Mouse (Mus musculus) stomach, embryonic 16.5 days (tissue): ENCODE results near the gene Cacng1. TPM values are rescaled to one million over a fixed set of nuclear protein-coding genes. Genes with fewer than 3 reads are reported as not detected.

Experiments used
- ATAC-seq: fragments of 200-750 bp; cut with Nextera tagmentation; 2 replicates; pipeline ENCODE4 v1.8.0; 2017; ENCODE audit warnings: moderate number of reproducible peaks, moderate TSS enrichment; ENCODE audit not compliant: insufficient read depth, low FRiP score
- H3K27ac ChIP-seq: fragments of 300-500 bp; sonication (generic); 2 replicates; pipeline ENCODE4 v1.5.1; 2014; ENCODE audit warnings: low read length
- H3K27me3 ChIP-seq: fragments of 300-500 bp; sonication (generic); 2 replicates; pipeline ENCODE4 v1.6.1; 2014; ENCODE audit warnings: low read length, control low read depth, mixed read lengths; ENCODE audit not compliant: control insufficient read depth, insufficient read depth
- H3K36me3 ChIP-seq: fragments of 300-500 bp; sonication (generic); 2 replicates; pipeline ENCODE4 v1.6.1; 2014; ENCODE audit warnings: low read length; ENCODE audit not compliant: control insufficient read depth, insufficient read depth
- H3K4me1 ChIP-seq: fragments of 300-500 bp; sonication (generic); 2 replicates; pipeline ENCODE4 v1.6.1; 2014; ENCODE audit warnings: low read length, control low read depth, mixed read lengths; ENCODE audit not compliant: control insufficient read depth, insufficient read depth
- H3K4me2 ChIP-seq: fragments of 300-500 bp; sonication (generic); 2 replicates; pipeline ENCODE4 v1.6.1; 2014; ENCODE audit warnings: low read depth, low read length, mixed read lengths
- H3K4me3 ChIP-seq: fragments of 300-500 bp; sonication (generic); replicated peaks from 2 replicates; pipeline ENCODE4 v1.5.1; 2014; ENCODE audit warnings: mild to moderate bottlenecking, low read length
- H3K9ac ChIP-seq: fragments of 300-500 bp; sonication (generic); 2 replicates; pipeline ENCODE4 v1.6.1; 2014; ENCODE audit warnings: low read length
- H3K9me3 ChIP-seq: fragments of 300-500 bp; sonication (generic); replicated peaks from 2 replicates; pipeline ENCODE4 v1.6.1; 2016; ENCODE audit warnings: low read length, control low read depth; ENCODE audit not compliant: control insufficient read depth
- WGBS: fragments of 180-500 bp; shearing (Covaris S2); extraction: QIAGEN DNeasy Blood & Tissue Kit; methylation state at CpG from one replicate; pipeline ENCODE4 v1.1.7; 2014; 5-methylcytosine and 5-hydroxymethylcytosine counted together
- polyA plus RNA-seq: library from polyadenylated mRNA; unstranded; fragments of >200 nt; fragmentation: Nextera tagmentation; extraction: Ambion mirVana; gene quantifications from 2 replicates; pipeline ENCODE4 v1.2.1, GENCODE M21; 2015

The Cacng1 gene
- polyA plus RNA-seq, 1 experiment from 2014 or later, result 8.2 TPM

DNA sequence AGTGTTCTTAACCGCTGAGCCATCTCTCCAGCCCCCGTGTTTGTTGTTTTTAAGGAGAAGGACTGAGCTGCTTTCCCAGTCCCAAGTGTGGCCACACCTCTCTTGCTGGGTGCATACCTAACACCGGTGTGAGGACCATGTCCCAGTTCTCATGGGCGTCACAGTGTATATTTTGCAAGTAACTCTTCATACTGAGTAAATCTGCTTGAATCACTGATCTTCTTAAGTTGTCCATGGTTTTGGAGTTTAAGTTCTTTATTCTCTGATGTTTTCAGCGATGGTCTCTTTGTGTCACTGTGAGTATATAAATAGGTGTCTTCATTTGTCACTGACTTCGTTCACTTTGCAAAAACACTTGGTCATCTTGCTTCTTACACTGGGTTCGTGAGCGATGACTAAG, 41.7 kb downstream of the Cacng1 start:
- Histone ChIP-seq H3K4me2 (no peak overlapping the region), H3K36me3 (peaks cover 19% of the 10 kb centered on the region), H3K4me1 (no peaks in the 10 kb centered on the region), H3K27ac (no peak overlapping the region), H3K9ac (no peak overlapping the region), H3K4me3 (no peak overlapping the region), H3K27me3 (no peaks in the 10 kb centered on the region), H3K9me3 (no peaks in the 10 kb centered on the region)
- no peak for ATAC-seq
- 87% methylated on average over 8 of the region's 8 CpGs for WGBS

- ATAC-seq, result no peak
- Histone ChIP-seq H3K4me1 (no peaks in the 10 kb centered on the region), H3K4me3 (no peak overlapping the region), H3K27ac (no peak overlapping the region), H3K9me3 (no peaks in the 10 kb centered on the region), H3K4me2 (no peak overlapping the region), H3K9ac (no peak overlapping the region), H3K27me3 (no peaks in the 10 kb centered on the region), H3K36me3 (peaks cover 19% of the 10 kb centered on the region)
- 72% methylated on average over 5 of the region's 5 CpGs for WGBS
These were observed 42.3 kb downstream of the Cacng1 start for GRCm38 (mm10) chr11:107674006-107674405.

DNA sequence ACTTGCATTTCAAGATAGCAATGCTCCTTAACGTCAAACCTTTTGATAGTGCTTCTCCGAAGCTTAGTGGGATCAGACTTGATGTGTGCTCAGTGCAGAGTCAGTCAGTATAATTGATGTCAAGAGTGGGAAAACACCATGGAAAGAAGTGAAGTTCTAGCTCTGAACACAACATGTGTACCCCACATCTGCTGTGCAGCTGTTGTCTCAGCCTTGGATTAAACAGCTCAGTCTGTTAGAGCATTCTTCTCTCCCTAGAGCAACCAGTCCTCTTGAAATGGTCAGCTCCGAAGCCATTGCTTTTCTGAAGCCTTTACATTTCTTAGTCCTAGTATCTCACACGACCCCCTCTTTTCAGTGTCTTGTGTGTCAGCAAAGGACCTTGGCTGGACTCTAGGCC, 47.3 kb downstream of the Cacng1 start:
- Histone ChIP-seq H3K36me3 (peaks cover 21% of the 10 kb centered on the region), H3K27ac (no peak overlapping the region), H3K4me1 (no peaks in the 10 kb centered on the region), H3K27me3 (no peaks in the 10 kb centered on the region), H3K4me3 (no peak overlapping the region), H3K9me3 (no peaks in the 10 kb centered on the region), H3K4me2 (no peak overlapping the region), H3K9ac (no peak overlapping the region)
- WGBS, result 62% methylated on average over 4 of the region's 4 CpGs
- peak; percentile 50; the same call in 1 of the 2 replicates for ATAC-seq

GRCm38 (mm10) chr11:107668223-107668622, 48.1 kb downstream of the Cacng1 start:
- Histone ChIP-seq H3K27me3 (no peaks in the 10 kb centered on the region), H3K9ac (no peak overlapping the region), H3K4me2 (no peak overlapping the region), H3K4me3 (no peak overlapping the region), H3K4me1 (no peaks in the 10 kb centered on the region), H3K27ac (no peak overlapping the region), H3K9me3 (no peaks in the 10 kb centered on the region), H3K36me3 (peaks cover 15% of the 10 kb centered on the region)
- no peak for ATAC-seq
- WGBS, result 88% methylated on average over 6 of the region's 6 CpGs

DNA sequence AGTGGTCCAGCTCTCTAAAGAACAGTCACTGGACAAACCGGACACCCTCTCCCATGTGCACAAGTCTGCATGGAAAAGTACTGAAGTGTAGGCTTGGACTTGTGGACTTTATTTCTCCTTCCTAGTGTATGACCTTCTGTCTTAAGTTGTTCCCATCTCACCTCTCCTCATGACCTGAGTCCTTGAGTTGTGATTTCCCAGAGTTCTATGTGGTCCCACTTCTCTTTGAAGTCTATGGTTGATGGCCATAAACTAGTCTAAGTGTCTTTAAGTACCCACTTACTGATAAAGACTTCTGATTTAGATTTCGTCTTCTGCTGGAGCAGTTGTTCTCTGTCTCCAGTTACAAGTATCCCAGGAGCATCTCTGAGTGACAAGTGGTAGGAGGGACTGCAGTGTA, 48.8 kb downstream of the Cacng1 start:
- H3K9ac ChIP-seq, result no peak overlapping the region
- WGBS, result 80% methylated on average over 2 of the region's 2 CpGs
- H3K36me3 ChIP-seq, result peaks cover 15% of the 10 kb centered on the region
- no peak overlapping the region for H3K4me3 ChIP-seq
- H3K4me1 ChIP-seq, result no peaks in the 10 kb centered on the region
- no peaks in the 10 kb centered on the region for H3K9me3 ChIP-seq
- H3K4me2 ChIP-seq, result no peak overlapping the region
- ATAC-seq, result no peak
- no peak overlapping the region for H3K27ac ChIP-seq
- H3K27me3 ChIP-seq, result no peaks in the 10 kb centered on the region

- WGBS, result 89% methylated on average over 5 of the region's 5 CpGs
- Histone ChIP-seq H3K27me3 (no peaks in the 10 kb centered on the region), H3K36me3 (peaks cover 9% of the 10 kb centered on the region; the same call in 1 of the 2 replicates), H3K4me2 (no peak overlapping the region), H3K9me3 (no peaks in the 10 kb centered on the region), H3K9ac (no peak overlapping the region), H3K4me3 (no peak overlapping the region), H3K27ac (no peak overlapping the region), H3K4me1 (no peaks in the 10 kb centered on the region)
- no peak for ATAC-seq
These were observed 53.7 kb downstream of the Cacng1 start for GRCm38 (mm10) chr11:107662666-107663065.

GRCm38 (mm10) chr11:107660452-107660851, 55.9 kb downstream of the Cacng1 start:
- no peaks in the 10 kb centered on the region for H3K4me1 ChIP-seq
- no peak overlapping the region for H3K4me3 ChIP-seq
- peaks cover 13% of the 10 kb centered on the region; the same call in 1 of the 2 replicates for H3K36me3 ChIP-seq
- no peaks in the 10 kb centered on the region for H3K9me3 ChIP-seq
- no peak overlapping the region for H3K4me2 ChIP-seq
- no peak for ATAC-seq
- H3K9ac ChIP-seq, result no peak overlapping the region
- no peak overlapping the region for H3K27ac ChIP-seq
- 88% methylated on average over 4 of the region's 4 CpGs for WGBS
- no peaks in the 10 kb centered on the region for H3K27me3 ChIP-seq

DNA sequence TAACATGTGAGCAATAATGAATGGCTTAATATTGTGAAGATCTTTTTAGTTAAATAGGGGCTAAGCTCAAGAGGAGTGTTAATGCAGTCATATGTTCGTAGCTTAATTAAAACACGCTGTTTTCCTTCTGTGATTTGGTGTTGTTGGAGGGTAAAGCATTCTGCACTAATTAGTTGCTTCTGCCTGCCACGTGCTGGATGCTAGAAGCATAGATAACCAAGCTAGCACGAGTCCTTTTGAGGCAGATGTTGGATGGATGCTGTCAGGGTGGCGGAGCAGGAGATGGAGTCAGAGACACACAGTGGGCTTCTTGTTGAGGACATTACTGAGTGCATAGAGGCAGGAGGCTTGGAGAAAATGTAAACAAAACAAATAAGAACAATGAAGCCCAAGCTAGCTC, 59.2 kb downstream of the Cacng1 start:
- no peak overlapping the region for H3K4me3 ChIP-seq
- H3K4me2 ChIP-seq, result no peak overlapping the region
- H3K4me1 ChIP-seq, result 0 out of 2 replicates have a peak, but pooled peaks cover 2% of the 10 kb centered on the region
- no peak for ATAC-seq
- H3K9me3 ChIP-seq, result no peaks in the 10 kb centered on the region
- 83% methylated on average over 5 of the region's 5 CpGs for WGBS
- H3K9ac ChIP-seq, result no peak overlapping the region
- H3K36me3 ChIP-seq, result peaks cover 10% of the 10 kb centered on the region; the same call in 1 of the 2 replicates
- no peaks in the 10 kb centered on the region for H3K27me3 ChIP-seq
- no peak overlapping the region for H3K27ac ChIP-seq

- no peak overlapping the region for H3K4me3 ChIP-seq
- H3K4me2 ChIP-seq, result no peak overlapping the region
- peaks cover 8% of the 10 kb centered on the region; the same call in 1 of the 2 replicates for H3K36me3 ChIP-seq
- H3K27ac ChIP-seq, result no peak overlapping the region
- peaks cover 11% of the 10 kb centered on the region for H3K4me1 ChIP-seq
- no peaks in the 10 kb centered on the region for H3K9me3 ChIP-seq
- no peak for ATAC-seq
- no peaks in the 10 kb centered on the region for H3K27me3 ChIP-seq
- 85% methylated on average over 4 of the region's 4 CpGs for WGBS
- H3K9ac ChIP-seq, result no peak overlapping the region
These were observed 60.8 kb downstream of the Cacng1 start for GRCm38 (mm10) chr11:107655538-107655937.
